Mouse (Mus musculus): Measurements from ENCODE around the gene Pam16.

Gene Pam16

DNA sequence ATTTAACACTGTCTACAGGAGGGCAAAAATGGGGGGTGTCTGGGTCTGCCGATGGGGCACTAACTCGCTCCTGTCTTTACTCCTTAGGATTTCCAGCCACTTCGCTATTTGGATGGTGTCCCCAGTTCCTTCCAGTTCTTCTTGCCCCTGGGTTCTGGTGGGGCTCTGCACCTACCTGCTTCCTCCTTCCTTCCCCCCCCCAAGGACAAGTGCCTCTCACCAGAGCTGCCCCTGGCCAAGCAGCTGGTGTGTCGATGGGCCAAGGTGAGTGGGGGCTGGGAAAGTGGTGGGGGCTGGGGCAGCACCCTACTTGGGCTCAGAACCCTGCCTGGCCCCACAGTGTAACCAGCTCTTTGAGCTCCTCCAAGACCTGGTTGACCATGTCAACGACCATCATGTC, 13.6 kb downstream of the Pam16 start:
- no peak for DNase-seq (ENCODE audit: low spot score)

- no peak for DNase-seq (ENCODE audit: low spot score)
Observed at GRCm38 (mm10) chr16:4608532-4609059, 16.2 kb downstream of the Pam16 start.

- DNase-seq (ENCODE audit: low spot score) = peak; percentile 88
Observed at GRCm38 (mm10) chr16:4607818-4608531, 16.8 kb downstream of the Pam16 start.

DNA sequence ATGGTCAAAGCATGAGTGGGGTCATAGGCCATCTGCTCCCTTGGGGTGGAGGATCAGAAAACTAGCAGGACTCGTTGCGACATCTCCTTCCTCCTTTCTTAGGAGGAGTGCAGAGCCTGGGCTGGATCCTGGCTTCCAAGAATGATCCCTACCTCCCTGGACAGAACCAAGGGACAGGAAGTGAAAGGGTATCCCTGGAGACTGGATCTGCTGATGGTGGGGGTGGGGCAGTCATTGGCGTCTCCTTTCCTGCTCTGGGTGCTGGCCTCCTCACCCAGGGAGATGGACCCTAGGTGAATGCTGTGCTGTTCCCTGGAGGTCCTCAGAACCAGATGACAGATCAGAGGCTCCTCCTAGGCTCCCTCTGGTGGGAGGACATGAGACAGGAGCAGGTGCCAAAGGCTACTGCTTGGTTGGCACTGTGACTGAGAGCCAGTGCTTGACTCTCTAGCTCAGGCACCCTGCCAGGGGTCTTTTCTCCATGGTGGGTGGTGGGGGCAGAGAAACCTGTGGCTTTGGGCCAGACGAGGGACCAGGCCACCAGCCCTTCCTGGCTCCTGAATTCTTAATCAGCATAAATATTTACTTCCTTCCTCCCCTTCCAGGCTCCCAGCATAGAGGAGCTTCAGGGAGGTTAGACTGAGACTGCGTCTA, 18.2 kb downstream of the Pam16 start:
- peak; percentile 70 for DNase-seq (ENCODE audit: low spot score)

- DNase-seq (ENCODE audit: low spot score) = no peak
Observed at GRCm38 (mm10) chr16:4605514-4606131, 19.2 kb downstream of the Pam16 start.

- no peak for DNase-seq (ENCODE audit: low spot score)
Observed at GRCm38 (mm10) chr16:4604293-4604837, 20.4 kb downstream of the Pam16 start.

DNA sequence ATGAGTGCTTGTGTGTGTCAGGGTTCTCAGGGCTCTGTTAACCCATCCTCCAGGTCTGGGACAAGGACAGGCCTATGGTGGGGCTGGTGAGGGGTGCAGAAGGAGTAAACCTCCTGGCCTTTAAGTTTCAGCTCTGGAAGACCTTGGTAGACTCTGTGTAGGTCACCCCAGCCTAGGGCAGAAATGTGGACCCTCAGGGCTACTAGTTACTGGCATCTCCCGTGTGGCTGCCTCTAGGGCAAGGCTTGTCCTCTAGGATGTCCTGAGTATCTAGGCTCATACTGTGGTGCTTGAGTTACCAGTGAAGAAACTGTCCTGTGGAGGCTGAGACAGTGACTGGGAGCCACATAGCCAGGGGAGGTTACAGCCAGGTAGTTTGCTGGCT, 21.3 kb downstream of the Pam16 start:
- no peak for DNase-seq (ENCODE audit: low spot score)

GRCm38 (mm10) chr16:4602766-4603452, 21.9 kb downstream of the Pam16 start:
- DNase-seq (ENCODE audit: low spot score) = no peak

- no peak for DNase-seq (ENCODE audit: low spot score)
Observed at GRCm38 (mm10) chr16:4602189-4602588, 22.6 kb downstream of the Pam16 start.

GRCm38 (mm10) chr16:4600701-4601310, 24.0 kb downstream of the Pam16 start:
- no peak for DNase-seq (ENCODE audit: low spot score)

GRCm38 (mm10) chr16:4599616-4600015, 25.2 kb downstream of the Pam16 start:
- DNase-seq (ENCODE audit: low spot score) = no peak

- no peak for DNase-seq (ENCODE audit: low spot score)
Observed at GRCm38 (mm10) chr16:4598891-4599543, 25.8 kb downstream of the Pam16 start.

- DNase-seq (ENCODE audit: low spot score) = no peak
Observed at GRCm38 (mm10) chr16:4598041-4598440, 26.7 kb downstream of the Pam16 start.

DNA sequence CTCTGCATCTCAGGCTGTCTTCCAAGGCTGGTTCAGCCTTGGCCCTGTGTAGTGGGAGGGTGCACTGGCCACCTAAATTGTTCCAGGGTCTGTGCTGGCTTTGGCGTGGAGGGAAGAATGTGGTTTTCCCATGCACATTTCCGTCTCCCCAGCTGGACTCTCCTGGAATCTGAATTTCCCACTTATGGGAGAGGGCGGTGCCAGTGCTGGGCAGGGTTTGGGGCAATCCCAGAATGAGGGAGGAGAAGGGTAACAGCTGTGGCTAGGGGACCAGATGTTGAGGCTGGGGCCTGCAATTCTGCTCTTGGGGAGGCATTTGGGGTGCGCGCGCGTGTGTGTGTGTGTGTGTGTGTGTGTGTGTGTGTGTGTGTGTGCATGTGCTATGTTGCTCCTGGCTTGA, 27.5 kb downstream of the Pam16 start:
- no peak for DNase-seq (ENCODE audit: low spot score)

DNA sequence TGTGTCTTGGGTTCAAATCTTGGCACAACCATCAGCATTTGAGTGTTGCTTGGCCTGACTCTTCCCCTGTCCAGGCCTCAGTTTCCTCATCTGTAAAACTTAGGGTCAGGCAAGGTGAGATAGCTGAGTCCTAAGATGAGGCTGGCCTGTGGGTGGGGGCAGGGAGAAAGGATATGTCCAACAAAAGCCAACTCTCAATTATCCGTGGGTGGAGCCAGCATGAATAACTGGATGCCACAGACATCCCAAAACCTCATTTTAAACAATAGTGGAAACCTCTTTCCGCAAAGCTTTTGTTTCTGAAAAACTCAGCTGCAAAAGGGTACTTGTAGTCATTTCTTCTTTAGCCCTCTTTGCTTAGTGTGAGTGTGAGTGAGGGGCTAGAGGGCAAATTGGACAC, 28.0 kb downstream of the Pam16 start:
- no peak for DNase-seq (ENCODE audit: low spot score)

GRCm38 (mm10) chr16:4596141-4596728, 28.6 kb downstream of the Pam16 start:
- DNase-seq (ENCODE audit: low spot score) = peak; percentile 47

DNA sequence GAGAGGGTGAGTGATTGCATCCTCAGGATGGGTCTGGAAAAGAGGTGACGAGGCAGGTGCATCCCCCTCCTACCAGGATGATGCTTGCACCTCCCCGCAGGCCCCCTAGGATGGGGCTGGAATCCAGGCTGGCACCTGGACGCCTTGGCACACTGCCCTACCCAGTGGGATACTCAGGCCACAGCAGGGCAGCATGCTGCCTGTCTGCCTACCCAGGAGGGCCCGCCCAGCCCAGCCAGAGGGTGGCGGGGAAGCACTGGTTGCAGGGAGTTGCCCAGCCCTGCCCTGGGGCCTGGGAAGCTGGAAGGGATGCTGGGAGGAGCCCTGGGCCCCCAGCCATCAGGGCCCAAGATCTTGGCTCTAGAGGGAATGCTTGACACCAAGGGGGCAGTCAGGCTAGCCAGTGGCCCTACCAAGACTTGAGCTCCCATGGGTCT, 29.2 kb downstream of the Pam16 start:
- DNase-seq (ENCODE audit: low spot score) = peak; percentile 81

DNA sequence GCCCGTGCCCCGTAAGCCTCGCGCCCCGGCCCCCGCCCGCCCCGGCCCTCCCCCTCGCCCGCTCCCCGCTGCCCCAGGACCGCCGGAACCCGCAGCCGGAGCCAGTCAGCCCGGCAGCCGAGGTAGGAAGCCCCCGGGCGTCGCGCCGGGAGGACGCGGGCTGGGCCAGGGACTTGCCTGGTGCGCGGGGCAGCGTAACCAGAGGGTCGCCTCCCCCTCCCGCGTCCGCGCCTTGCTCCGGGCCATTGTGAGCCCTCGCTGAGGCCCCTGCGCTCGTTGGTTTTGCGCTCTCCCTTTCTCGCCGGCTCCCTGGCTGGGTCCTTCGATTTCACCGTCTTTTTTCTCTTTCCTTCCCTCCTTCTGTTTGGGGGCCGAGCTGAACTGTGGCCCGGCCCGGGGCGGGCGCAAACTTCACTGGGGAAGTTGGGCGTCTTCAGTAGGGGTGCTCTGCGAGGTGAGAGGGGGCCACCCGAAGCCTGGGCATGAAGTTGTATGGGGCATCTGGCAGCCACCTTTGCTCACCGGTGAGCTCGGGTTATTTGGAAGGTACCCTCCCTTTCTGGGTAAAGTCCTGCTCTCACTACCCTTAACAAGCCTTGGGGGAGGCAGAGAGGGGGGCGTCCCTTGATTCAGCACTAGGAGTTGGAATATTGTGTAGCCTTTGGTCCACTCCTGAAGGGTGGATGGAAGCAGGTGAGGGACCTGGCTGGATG, 29.8 kb downstream of the Pam16 start:
- DNase-seq (ENCODE audit: low spot score) = peak; percentile 63

DNA sequence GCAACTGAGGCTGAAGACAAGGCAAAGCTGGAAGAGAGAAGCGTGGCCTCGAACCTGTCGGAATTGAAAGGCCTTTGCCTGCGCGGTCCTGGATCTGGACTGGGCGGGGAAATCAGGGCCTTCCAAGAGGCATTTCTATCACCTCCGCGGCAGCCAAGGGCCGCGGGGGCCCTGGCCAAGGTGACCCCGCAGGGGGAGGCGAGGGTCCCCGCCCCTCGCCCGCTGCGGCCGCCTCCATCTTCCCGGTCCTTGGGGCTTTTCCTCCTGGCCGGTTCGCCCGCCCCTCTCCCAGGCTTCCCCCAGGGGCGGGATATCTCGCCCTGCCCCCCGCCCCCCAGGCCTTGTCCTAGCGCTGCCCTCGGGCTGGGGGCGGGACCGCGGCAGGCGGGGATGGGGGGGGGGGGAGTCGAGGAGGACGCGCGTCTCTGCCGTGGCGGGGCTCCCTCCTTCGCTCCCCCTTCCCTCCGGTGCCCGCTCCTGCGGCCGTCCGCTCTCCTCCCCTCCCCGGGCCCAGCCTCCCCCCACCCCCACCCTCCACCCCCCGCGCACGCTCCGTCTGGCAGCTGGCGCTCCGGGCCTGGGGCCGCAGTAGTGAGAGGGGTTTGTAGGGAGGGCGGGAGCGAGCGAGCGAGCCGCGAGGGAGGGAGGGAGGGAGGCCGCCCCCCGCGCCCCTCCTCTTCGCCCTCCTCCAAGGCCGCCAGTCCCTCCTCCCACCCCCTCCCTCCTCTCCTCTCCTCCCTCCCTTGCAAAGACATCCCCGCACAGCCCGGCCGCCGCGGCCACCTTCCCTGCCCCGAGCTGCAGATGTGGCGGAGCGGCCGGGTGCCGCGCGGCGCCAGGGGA, 30.6 kb downstream of the Pam16 start, which contains the start of gene Glis2:
Gene Glis2, plus strand, starts transcription at position 743 of the 843 bp plus-strand sequence.
- DNase-seq (ENCODE audit: low spot score) = peak; percentile 86

All from MN1 (cell line).